Mouse (Mus musculus) cortical plate, adult 2 months (tissue): ENCODE measurements around the gene Slc4a2. TPM values are rescaled to one million over a fixed set of nuclear protein-coding genes. Genes with fewer than 3 reads are reported as not detected.

Experiments
- H3K27ac ChIP-seq: fragments of 200-500 bp; 2 replicates; pipeline ENCODE4 v1.5.1; 2012; ENCODE audit warnings: low read length, control low read depth, inconsistent platforms; ENCODE audit not compliant: insufficient read depth
- H3K4me1 ChIP-seq: fragments of 200-500 bp; 2 replicates; pipeline ENCODE4 v1.6.1; 2011; ENCODE audit warnings: low read length; ENCODE audit not compliant: control insufficient read depth, insufficient read depth
- H3K4me3 ChIP-seq: fragments of 200-500 bp; 2 replicates; pipeline ENCODE4 v1.5.1; 2011; ENCODE audit warnings: mild to moderate bottlenecking, low read length, control low read depth; ENCODE audit not compliant: insufficient read depth
- CTCF ChIP-seq: fragments of 200-500 bp; IDR thresholded peaks from 2 replicates; pipeline ENCODE4 v1.5.1; 2011; ENCODE audit warnings: mild to moderate bottlenecking, control low read depth, low read length; ENCODE audit not compliant: insufficient read depth; ENCODE audit errors: extremely low read depth
- POLR2A ChIP-seq: fragments of 200-500 bp; IDR thresholded peaks from 2 replicates; pipeline ENCODE4 v1.6.1; 2011; ENCODE audit warnings: mild to moderate bottlenecking, low read length, control low read depth; ENCODE audit not compliant: insufficient read depth; ENCODE audit errors: extremely low read depth
- polyA plus RNA-seq: library from polyadenylated mRNA; depleted of rRNA; stranded (reverse); fragments of >200 nt; gene quantifications from 2 replicates; pipeline ENCODE4 v1.2.3, GENCODE M21; 2012

The Slc4a2 gene
- polyA plus RNA-seq, 1 experiment, result 39.9 TPM

- Histone ChIP-seq H3K27ac (peak overlapping the region; percentile 12; the same call in 1 of the 2 replicates), H3K4me3 (no peak overlapping the region), H3K4me1 (no peaks in the 10 kb centered on the region)
- no peak for TF ChIP-seq CTCF
- TF ChIP-seq POLR2A, result no peak
Observed at GRCm38 (mm10) chr5:24408651-24409050, 15.0 kb upstream of the Slc4a2 start.

- no peaks in the 10 kb centered on the region for H3K4me1 ChIP-seq
- H3K4me3 ChIP-seq, result no peak overlapping the region
- TF ChIP-seq POLR2A (no peak), CTCF (no peak)
- no peak overlapping the region for H3K27ac ChIP-seq
Observed at GRCm38 (mm10) chr5:24409466-24409865, 14.2 kb upstream of the Slc4a2 start.

GRCm38 (mm10) chr5:24412063-24412462 is 11.6 kb upstream of the Slc4a2 start:
- Histone ChIP-seq H3K27ac (no peak overlapping the region), H3K4me1 (peaks cover 1% of the 10 kb centered on the region; the same call in 1 of the 2 replicates), H3K4me3 (no peak overlapping the region)
- TF ChIP-seq CTCF, result no peak
- no peak for TF ChIP-seq POLR2A

- TF ChIP-seq POLR2A (no peak), CTCF (no peak)
- no peak within 1 kb of the TSS for H3K27ac ChIP-seq
- H3K4me1 ChIP-seq, result peaks cover 1% of the 10 kb centered on the region; the same call in 1 of the 2 replicates
- H3K4me3 ChIP-seq, result no peak within 1 kb of the TSS
Observed at GRCm38 (mm10) chr5:24413042-24413693, 10.5 kb upstream of the Slc4a2 start, which contains the start of gene Asic3. Gene Asic3, plus strand, starts transcription at chr5:24413392.

GRCm38 (mm10) chr5:24413938-24414337 is 9.7 kb upstream of the Slc4a2 start:
- peaks cover 1% of the 10 kb centered on the region; the same call in 1 of the 2 replicates for H3K4me1 ChIP-seq
- H3K4me3 ChIP-seq, result no peak overlapping the region
- H3K27ac ChIP-seq, result no peak overlapping the region
- TF ChIP-seq POLR2A, result no peak
- no peak for TF ChIP-seq CTCF

- peaks cover 1% of the 10 kb centered on the region; the same call in 1 of the 2 replicates for H3K4me1 ChIP-seq
Observed at GRCm38 (mm10) chr5:24416222-24416736, 7.4 kb upstream of the Slc4a2 start.

GRCm38 (mm10) chr5:24417587-24417986 is 6.0 kb upstream of the Slc4a2 start:
- Histone ChIP-seq H3K27ac (no peak overlapping the region), H3K4me1 (peaks cover 1% of the 10 kb centered on the region; the same call in 1 of the 2 replicates), H3K4me3 (no peak overlapping the region)
- TF ChIP-seq POLR2A (no peak), CTCF (no peak)

More at GRCm38 (mm10) chr5:24416222-24416736, 7.4 kb upstream of the Slc4a2 start:
- no peak overlapping the region for H3K27ac ChIP-seq
- TF ChIP-seq POLR2A (peak; percentile 48), CTCF (peak; percentile 62)
- no peak overlapping the region for H3K4me3 ChIP-seq

- H3K4me3 ChIP-seq, result no peak overlapping the region
- peaks cover 1% of the 10 kb centered on the region; the same call in 1 of the 2 replicates for H3K4me1 ChIP-seq
- no peak overlapping the region for H3K27ac ChIP-seq
- TF ChIP-seq POLR2A, result no peak
- TF ChIP-seq CTCF, result no peak
Observed at GRCm38 (mm10) chr5:24420381-24420780, 3.3 kb upstream of the Slc4a2 start.

GRCm38 (mm10) chr5:24424004-24424781 is 556 bp downstream of the Slc4a2 start:
- H3K4me3 ChIP-seq, result peak overlapping the region; percentile 83
- peak overlapping the region; percentile 93 for H3K27ac ChIP-seq
- TF ChIP-seq CTCF (no peak), POLR2A (no peak)
- 0 out of 2 replicates have a peak, but pooled peaks cover 1% of the 10 kb centered on the region for H3K4me1 ChIP-seq

- Histone ChIP-seq H3K4me1 (0 out of 2 replicates have a peak, but pooled peaks cover 1% of the 10 kb centered on the region), H3K27ac (peak overlapping the region; percentile 93), H3K4me3 (peak overlapping the region; percentile 83)
- TF ChIP-seq POLR2A, result 0 out of 2 replicates have a peak, but pooled peaks have one; percentile 22
- TF ChIP-seq CTCF, result no peak
Observed at GRCm38 (mm10) chr5:24424861-24425411, 1.3 kb downstream of the Slc4a2 start.
